Mouse (Mus musculus) 3T3-L1 (cell line): ENCODE results near the gene Xrcc3.

Experiments
- DNase-seq: peaks from one replicate; pipeline ENCODE4 v3.0.0-alpha.2; 2015; ENCODE audit warnings: low read depth, low spot score

Xrcc3 gene

DNA sequence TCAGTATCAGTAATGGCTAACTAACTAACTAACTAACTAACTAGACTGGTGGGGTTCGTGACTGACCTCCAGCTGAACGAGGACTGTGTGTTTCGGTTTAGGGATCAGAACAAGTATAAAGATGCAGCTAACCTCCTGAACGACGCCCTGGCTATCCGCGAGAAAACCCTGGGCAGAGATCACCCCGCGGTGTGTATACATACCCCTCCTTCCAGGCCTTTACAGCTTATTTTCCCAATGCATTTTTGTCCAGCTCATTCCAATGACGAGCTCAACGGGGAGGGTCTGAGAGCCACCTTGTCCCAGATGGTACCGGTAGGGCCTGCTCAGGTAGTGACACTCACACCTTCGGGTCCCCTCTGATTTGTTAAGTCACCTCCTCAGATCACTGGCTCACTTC is 35.8 kb downstream of the Xrcc3 start:
- DNase-seq: no peak

DNA sequence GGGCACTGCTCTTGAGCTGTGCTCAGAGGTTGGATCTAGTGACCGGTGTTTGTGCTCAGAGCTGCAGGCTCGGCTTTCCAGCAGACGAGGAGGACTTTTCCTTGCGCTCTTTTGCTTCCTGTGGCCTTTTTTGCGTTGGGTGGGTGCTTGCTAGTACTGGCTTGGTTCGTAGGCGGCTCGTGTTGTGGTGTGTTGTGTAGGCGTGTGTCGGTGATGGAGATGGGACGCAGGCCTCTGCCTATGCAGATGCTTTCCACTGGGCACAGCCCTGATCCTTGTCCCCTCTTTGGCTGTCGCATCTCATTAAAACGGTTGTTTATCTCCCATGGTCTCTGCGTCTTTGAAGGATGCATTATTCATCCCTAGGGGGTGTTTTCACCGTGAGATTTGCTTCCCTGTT is 38.8 kb downstream of the Xrcc3 start:
- no peak for DNase-seq

DNA sequence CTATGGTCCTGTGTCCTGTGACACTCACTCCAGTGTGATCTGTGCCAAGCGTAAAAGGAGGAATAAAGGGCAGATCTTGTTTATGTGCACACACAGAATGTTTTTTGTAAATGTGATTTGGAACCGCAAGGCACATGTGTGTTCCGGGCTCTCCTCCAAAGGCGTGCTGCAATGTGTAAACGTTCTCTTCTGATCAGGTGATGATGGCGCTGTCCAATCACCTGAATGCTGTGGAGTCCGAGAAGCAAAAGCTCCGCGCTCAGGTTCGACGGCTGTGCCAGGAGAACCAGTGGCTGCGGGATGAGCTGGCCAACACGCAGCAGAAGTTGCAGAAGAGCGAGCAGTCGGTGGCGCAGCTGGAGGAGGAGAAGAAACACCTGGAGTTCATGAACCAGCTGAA is 39.5 kb downstream of the Xrcc3 start:
- DNase-seq: no peak

DNA sequence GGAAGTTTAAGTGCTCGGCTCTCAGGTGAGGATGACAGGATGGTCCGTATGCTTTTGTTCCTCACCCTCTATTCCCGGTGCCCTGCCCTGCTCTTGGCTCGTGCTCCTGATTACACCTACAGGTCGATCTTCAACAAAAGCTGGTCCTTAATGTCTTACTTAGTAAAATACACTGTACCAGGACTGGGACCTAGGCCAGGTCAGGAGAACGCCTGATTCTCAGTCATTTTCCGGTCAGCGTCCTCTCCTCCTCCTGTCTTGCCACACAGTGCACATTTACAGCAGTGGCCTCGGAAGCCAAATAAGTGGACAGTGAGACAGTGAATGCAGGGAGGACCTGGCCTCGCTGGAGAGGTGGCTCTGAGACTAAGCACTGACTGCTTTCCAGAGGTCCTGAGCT is 43.0 kb downstream of the Xrcc3 start:
- no peak for DNase-seq

DNA sequence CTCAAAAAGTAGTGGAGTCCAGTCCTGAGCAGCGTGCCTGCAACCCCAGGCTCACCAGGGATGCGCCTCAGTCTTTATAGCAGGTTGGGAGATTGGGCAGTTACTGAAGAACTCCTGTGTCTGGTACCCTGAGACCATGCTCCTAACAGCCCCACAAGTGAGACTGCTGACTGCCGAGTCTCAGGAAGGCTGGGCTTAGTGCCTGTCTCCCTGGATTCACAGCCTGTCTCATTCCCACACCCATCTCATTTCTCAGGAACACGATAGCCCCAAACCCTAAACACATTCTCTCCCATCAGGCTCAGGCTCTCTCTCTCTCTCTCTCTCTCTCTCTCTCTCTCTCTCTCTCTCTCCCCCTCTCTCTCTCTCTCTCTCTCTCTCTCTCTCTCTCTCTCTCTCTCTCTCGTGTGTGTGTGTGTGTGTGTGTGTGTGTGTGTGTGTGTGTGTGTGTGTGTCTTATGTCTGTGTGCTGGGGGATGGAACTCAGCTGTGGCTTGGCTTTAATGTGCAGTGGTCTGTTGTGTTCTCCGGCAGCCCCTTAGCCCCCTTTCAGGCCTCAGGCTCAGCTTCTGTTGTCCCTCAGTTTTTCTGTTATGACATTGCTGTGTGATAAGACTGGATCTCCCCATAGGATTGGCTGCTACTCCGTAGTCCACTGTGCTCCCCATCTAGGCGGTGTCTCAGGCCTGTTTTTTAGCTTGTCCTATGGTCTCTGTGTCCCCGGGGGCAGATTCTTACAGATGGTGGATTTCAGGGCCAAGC is 43.7 kb downstream of the Xrcc3 start:
- DNase-seq: no peak

DNA sequence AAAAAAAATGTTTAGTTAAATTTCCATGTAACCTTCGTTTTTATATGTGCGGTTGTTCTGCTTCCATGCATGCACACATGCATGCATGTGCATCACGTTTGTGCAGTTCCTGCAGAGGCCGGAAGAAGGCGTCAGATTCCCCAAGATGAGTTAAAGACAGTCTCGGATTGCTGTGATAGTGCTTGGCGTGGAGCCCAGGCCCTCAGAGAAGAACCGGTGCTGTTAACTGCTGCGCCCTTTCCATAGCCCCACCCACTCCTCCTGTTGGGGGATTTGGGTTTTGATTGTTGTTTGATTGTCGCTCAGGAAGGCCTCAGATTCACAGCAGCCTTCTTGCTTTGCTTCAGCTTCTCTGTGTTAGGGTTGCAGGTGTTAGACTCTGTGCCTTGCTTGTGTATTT is 44.4 kb downstream of the Xrcc3 start:
- no peak for DNase-seq

DNA sequence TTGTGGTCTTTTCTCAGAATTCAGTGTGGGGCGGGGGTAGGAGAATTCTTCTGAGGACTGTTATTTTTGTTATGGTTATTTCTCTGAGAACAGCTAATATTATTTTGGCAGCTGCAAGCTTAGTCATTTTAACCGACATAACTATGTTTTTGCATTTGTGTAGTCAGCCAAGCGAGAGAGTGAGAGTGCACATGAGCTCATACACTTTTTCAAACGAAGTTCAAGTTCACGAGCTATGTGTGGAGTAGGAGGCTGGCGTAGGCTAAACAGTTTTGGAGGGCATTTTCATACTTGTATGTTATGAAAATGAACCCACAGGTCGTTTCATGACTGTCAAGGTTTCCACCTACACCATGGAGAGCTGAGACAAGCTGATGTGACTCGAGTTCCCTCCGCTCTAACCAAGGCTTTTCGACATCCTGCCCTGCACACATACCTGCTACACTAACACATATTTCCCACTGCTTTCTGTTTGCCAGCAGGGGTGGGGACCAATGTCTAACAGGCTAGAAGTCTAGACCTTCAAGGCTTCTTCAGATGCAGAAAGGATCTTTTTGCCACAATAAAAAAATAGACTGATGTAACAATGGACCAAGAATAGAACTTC is 45.2 kb downstream of the Xrcc3 start:
- DNase-seq: no peak

DNA sequence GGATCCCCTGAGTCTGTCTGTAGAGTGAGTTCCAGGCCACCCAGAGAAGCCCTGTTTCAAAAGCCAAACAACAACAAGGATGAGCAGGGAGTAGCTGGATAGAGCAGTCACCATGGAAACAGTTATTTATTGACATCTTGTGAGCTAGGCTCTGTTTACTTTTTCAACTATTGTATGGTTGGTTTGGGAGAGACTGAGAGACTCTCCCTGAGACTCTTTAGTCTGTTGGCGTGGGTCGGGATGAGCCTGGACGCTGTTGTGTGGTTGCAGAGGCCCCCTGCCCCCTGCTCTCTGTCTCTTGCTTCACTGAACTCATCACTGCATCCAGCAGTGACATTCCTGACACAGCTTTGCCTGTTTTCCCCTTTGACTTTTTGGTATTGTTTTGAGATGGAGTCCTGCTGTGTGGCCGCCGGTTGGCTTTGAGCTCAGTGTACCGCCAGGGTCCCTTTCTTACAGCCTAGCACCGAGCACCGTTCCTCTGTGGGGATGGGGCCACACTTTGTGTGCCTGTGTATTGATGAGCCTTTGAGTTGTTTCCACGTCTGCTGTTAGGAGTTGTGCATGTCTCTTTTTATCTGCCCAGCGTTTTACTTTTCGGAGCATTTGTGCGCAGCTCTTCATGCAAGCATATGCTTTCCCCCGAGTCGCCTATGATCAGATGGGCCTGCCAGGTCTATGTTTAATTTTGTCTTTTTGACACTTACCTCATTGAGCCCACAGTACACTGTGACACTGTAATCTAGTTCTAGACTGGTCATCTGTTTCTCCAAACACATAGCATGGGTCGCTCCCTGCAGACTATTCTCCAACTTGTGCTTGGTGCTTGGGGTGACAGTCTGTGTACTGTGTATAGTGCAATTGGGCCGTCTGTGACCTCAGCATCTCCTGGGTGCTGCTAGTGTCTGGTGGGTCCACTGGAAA is 47.1 kb downstream of the Xrcc3 start:
- DNase-seq: no peak

DNA sequence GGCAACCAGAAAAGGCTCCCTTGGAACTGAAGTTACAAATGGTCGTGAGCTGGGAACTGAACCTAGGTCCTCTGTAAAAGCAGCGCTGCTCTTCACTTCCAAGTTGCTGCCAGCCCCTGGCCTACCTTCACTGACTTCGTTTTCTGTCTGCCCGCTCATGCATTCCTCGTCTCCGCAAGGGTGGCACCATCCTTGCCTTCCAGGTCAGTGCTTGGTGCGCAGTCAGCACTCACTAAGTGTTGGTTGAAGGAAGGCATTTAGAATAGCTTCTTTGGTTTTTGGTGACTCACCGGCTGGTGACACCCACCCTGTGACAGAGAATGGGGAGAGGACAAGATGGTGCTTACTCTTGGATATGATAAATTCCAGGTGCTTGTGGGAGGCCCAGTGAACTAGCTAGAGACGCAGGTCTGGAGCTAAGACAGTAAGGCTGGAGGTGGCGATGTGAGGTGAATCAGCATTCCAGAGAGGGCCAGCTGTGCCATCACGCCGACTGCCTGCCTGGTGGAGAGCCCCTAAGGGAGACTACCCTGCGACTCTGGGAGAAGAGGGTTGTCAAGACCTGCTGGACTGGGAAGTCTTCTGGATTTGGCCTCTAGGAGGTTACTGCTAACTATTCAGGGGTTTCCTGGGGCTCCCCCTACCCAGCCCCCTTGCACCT is 50.9 kb downstream of the Xrcc3 start:
- no peak for DNase-seq

DNA sequence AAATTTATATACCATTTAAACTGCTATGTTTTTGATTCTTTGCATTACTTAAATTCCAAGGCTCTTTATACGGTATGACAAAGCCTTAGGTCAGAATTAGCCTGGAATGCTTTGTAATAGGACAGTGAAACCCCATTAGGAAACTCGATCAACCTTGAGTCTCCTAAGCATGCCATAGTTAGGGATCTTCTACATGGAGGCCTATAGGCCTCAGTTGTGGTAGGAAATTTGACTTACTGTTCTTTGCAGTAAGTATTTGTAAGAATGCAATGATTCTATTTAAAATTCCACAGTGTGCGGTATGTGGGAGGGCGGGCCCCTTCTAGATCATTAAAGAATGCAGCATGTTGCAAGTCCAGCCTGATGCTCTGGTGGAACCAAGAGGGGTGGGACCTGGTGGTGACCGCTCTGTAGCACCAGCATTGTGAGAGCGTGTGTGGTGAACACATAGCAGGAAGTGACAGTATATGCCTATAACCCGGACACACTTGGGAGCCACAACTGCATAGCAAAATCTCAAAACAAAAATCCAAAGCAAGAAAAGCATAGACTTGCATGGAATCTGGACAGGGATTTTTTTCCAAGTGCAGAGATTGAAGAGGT is 53.3 kb downstream of the Xrcc3 start:
- DNase-seq: peak; percentile 54

DNA sequence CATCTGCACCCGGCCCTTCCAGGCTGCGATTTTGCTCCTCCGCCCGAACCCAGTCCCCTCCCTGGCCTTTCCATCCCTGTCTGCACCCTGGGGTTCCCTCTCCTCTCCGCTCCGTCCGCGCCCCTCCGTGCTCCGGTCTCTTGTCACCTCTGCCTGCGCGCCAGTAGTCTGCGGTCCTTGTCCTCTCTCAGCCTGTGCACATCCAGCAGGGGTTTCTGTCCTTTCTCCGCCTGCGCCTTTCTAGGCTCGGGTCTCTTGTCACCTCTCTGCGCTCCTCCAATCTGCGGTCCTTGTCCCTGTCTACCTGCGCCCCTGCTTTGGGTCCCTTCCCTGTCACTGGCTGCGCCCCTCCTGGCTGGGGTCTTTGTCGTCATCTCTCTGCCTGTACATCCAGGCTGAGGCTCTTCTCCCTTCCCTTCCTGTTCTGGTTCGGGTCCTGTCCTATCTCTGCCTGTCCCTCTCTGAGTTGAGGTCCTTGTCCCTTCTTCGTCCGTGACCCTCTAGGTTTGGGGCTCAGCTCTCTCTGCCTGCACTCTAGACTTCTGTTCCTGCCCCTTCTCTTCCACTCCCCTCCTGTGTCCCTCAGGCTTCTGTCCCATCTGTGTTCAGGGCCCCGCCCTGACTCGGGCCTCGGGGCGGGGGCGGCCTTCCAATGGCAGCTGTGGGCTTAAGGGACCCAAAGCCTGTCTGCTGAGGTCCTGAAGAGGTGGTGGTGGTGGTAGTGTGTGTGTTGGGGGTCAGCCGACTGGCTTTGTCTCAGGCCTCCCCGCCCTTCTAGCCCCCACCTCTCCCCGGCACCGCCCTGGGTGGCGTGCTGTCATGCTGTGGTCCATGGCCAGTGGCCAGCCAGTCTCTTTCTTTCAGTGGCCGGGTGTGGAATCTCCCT is 54.3 kb downstream of the Xrcc3 start:
- DNase-seq: peak; percentile 68

DNA sequence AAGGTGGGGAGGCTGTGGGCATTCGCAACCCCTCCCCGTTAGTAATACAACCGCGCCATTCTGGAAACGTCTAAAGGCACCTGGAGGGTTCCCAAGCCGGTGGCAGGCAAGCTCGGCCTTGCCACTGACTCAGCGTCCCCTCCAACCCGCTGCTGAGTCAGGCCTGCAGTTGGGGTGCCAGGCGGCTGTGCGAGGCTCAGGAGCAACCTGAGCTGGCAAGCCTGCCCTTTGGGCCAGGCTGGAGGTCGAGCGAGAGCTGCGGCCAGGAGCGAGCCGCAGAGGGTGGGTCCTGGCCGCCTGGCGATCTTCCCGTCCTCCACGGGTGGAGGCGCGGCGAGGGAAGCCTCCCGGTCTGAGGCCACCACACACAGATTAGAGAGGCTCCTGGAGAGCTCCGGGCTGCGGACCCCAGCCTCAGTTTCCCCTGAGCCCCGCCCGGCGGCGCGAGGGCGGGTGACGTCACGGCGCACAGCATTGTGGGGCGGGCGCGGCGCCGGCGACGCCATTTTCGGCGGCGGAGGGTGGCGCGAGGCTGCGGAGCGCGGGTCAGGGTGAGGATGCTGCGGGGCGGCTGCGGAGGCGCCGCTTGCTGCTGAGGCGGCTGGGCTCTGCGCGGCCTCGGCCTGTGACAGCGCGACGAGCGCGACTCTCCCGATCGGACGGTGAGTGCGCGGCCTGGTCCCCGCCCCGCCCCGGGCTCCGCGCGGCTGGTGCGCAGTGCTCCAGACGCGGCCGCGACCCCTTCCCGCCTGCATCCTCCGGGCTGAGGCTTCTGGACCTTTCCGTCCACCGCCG is 55.1 kb downstream of the Xrcc3 start, which contains the start of gene Klc1:
Gene Klc1, plus strand, starts transcription at position 469 of the 795 bp plus-strand sequence.
- peak; percentile 53 for DNase-seq

DNA sequence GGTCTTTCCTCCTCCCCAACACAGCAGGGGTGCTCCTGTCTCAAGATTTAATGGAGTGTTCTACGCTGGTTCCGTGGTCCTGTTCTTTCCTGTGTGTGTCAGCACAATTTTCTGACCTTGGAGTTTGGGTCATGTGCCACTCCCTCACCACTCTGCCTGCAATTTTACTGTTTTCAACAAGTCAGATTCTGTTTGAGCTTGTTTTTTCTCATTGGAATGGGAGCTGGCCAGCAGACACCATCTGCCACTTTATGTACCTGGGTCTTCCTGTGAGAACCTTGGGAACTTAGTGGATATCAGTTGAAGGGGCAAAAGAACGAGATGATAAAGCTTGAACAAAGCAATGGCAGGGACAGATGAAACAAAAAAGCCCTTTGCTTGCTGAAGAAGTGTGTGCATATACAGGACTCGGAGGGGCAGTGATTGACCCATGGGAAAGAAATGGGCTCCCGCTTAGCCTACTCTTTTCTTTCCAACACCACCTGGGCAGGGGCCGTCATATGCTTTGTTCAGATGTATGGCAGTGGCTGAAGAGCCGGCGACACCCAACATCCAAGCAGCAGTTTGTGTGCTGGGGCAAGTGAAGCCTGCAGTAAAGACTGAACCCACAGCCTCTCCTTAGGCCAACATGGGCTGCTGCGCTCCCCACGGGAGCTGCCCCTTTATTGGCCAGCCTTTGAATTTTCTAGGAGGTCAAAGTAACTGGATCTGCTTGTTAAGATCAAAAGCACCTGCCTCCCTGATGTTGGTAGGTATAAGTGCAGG is 55.9 kb downstream of the Xrcc3 start:
- DNase-seq: no peak

DNA sequence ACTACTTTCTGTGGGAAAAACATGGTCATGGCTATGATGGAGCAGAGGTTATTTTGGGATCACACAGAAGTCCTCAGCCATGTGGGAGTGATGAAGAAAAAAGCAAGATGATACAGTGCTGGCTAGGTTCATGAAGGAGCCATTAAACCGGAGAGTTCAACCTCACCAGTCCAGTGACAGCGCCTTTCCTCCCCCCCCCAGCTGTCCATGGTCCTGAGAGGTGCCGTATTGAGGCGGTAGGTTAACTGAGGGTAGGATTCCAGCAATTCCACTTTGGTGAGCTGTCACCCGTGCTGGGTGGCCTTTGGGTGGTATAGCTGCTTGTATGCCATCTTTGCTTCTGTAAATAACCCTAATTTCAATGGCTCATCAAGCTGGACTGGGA is 57.0 kb downstream of the Xrcc3 start:
- peak; percentile 71 for DNase-seq

DNA sequence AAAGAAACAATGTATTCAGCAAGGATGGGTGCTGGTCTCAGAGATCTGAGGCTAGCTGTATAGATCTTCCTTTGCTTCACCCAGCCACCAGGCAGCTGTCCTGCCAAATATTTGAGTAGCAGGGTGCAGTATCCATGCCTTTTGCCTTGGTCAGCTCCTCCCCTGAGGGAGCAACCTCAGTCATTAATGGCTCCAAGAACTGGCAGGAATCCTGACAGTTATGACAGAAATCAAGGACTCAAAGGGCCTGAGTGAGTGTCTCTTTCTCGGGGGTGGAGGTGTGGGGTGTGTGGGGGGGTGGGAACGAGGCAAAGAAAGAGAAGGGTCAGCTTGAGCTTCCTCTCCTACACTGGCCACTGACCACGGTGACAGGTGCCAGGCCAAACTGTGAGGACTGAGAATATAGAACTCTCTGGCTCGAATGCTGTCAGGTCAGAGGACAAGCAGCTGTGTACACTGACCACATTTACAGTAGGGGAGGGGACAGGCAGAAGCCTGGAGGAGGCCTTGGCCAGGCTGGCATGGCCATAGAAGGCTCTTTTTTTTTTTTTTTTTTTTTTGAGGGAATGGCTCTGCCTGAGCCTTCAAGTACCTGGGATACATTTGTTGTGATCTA is 57.5 kb downstream of the Xrcc3 start:
- DNase-seq: peak; percentile 54

DNA sequence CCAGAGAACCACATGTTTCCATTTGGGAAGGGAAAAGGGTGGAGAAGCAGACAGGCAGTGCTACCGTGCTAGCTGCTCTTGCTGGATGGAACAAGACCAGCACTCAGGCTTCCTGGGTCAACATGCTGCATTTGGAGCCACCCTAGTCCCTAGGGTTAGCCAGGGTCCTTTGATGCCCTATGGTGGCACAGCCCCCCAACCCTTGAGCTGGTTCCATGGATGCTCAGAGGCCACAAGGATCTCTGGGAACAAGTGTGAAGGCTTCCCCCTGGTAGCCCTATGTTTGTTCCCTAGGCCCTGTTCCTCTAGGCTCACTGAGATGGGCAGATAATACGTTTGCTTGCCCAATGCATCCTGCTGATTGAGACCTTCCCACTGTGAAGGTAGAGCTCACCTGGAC is 58.4 kb downstream of the Xrcc3 start:
- DNase-seq: no peak

DNA sequence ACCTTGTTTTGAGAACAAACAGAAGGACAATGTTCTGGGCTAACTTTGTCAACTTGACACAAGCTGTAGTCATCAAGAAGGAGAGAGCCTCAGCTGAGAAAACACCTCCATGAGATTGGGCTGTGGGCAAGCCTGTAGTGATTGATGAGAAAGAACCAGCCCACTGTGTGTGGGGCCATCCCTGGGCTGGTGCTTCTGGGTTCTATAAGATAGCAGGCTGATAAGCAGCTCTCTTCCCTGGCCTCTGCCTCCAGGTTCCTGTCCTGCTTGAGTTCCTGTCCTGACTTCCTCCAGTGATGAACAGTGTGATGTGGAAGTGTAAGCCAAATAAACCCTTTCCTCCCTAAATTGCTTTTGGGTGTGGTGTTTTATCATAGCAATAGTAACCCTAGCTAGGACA is 59.0 kb downstream of the Xrcc3 start:
- DNase-seq: no peak

DNA sequence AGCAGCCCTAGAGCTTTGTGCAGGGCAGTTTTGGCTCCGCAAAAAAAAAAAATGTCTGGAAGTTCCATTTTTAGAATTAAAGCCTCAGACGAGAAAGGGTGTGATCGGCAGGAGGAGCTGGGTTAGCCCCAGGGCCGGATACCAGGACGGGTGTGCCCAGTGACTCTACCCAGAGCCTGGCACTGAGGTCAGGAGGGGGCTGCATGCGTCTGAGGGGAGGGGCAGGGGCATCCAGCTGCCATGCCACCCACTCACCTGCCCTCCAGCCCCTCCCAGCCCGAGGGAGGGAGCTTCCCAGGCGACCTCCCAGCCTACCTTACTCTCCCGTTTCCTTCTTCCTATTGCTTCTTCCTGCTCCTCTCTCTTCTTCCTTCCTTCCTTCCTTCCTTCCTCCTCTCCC is 60.3 kb downstream of the Xrcc3 start:
- DNase-seq: no peak
